Mouse (Mus musculus): ENCODE measurements at regions not wholly inside any gene's neighbourhood (a gene's known extent, or its start where the extent isn't known, plus 50 kb on each side); places are given as distances from the start of the nearest gene placed in this dataset.

- intact Hi-C loops (cut with DNase I) = no loop called here
These were observed 337.9 kb upstream of the Noct start for GRCm38 (mm10) chr3:50886336-50886735.

DNA sequence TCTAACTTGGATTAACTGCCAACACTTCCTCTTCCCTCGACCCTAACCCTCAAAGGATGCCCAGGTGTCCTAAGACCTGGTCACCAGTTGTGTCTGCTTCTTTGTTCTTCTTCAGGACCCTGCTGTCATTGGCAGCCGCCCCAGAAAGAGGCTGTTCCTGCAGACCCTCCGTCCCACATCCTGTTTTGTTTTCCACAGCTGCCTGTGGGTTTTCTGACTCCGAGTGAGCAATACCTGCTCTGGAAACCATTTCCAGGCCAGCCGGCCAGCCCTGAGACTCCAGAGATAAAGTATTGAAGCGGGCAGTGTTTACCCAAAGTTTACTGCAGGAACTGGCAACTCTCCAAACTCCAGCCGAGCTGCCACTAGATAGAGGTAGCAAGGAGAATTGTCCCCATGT lies 337.2 kb upstream of the Noct start:
- intact Hi-C loops (cut with DNase I) = no loop called here

More at GRCm38 (mm10) chr3:50886336-50886735, 337.9 kb upstream of the Noct start:
- no peak for DNase-seq

DNA sequence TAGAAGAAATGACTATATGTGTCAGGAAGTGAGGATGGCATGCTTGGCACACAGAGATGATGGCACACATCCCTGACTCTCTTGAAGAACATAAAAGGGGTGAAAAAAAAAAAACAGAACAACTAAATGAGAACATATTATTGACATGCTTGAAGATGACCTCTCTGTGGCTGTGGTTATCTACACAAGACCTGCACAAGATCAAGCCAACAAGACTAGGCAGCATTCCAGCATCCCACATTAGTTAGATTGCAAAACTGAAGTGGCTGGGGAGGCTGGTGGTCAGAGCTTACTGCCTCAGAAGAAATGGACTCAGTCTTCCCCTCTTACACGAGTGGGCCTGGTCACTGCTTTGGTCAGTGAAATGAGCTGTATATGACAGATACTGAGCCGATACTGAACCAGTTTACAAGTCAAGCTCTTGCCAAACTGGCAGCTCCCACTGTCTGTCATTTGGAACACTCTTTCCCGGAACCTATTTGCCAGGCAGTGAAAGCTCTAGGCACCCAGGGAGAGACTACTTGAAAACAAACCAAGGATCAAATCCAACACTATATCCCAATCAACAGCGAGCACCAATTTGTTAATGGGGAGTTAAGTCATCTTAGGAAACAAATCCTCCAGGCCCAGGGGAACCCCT lies 335.6 kb upstream of the Noct start:
- no peak for DNase-seq
- intact Hi-C loops (cut with DNase I) = no loop called here

More for the DNA sequence above, 337.2 kb upstream of the Noct start:
- no peak for DNase-seq

DNA sequence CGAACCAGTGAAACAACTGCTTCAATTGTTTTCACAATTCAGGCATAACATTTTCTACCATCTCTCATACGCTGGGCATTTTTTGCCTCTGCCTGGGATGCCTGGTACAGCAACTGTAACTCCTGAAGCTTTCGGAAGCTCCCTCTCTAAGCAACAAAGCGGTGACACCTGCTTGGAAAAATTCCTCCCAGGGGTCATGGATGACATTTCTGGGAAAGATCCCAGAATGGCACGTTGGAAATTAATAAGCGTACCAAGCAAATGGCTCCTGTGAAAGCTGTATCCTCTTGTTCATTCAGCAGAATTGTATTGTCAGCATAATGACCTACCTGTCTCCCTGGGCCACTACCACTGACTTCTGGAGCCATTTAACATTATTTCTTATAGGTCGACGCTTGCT lies 333.7 kb upstream of the Noct start:
- no peak for DNase-seq

GRCm38 (mm10) chr3:50898179-50898578 lies 326.1 kb upstream of the Noct start:
- DNase-seq = no peak
- intact Hi-C loops (cut with DNase I) = no loop called here

More for the DNA sequence above, 333.7 kb upstream of the Noct start:
- intact Hi-C loops (cut with DNase I) = no loop called here

DNA sequence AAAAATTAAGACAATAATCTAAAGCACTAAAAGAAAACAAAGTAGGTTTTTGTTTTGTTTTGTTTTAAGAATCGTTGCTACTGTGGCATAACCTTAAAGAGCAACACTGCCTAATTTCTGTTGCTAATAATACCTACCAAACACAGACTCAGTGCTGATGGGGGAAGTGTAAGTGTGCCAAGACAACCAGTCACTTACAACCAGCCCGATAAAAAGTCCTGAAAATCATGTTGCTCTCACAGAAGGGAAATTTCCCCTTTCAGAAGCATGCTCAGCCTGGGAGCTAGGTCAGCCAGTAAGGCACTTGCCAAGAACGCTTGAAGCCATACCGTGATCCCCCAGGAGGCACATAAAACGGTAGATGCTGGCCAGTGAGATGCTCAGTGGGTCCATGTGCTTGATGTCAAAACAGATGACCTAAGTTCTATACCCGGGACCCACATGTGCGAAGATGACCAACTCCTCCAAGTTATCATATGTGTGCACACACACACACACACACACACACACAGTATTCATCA lies 324.4 kb upstream of the Noct start:
- intact Hi-C loops (cut with DNase I) = loop anchor here (5.0 to 10.0 kb wide), 2 partner anchors 518 to 1805 kb away; no protein-coding TSS in a partner anchor
- no peak for DNase-seq

- intact Hi-C loops (cut with DNase I) = loop anchor here (5.0 to 10.0 kb wide), 2 partner anchors 518 to 1806 kb away; no protein-coding TSS in a partner anchor
- DNase-seq = no peak
These were observed 323.7 kb upstream of the Noct start for GRCm38 (mm10) chr3:50900566-50900965.

- no peak for DNase-seq
- intact Hi-C loops (cut with DNase I) = loop anchor here (5.0 to 10.0 kb wide), 2 partner anchors 519 to 1807 kb away; no protein-coding TSS in a partner anchor
These were observed 322.9 kb upstream of the Noct start for GRCm38 (mm10) chr3:50901321-50901720.

GRCm38 (mm10) chr3:50902933-50903332 lies 321.3 kb upstream of the Noct start:
- intact Hi-C loops (cut with DNase I) = loop anchor here (5.0 to 10.0 kb wide), 2 partner anchors 521 to 1808 kb away; no protein-coding TSS in a partner anchor
- DNase-seq = no peak

GRCm38 (mm10) chr3:50904716-50905116 lies 319.5 kb upstream of the Noct start:
- DNase-seq = no peak
- intact Hi-C loops (cut with DNase I) = loop anchor here (5.0 to 10.0 kb wide), 3 partner anchors 218 to 1810 kb away; no protein-coding TSS in a partner anchor

GRCm38 (mm10) chr3:50905274-50905992 lies 318.8 kb upstream of the Noct start:
- intact Hi-C loops (cut with DNase I) = loop anchor here (5.0 to 10.0 kb wide), 2 partner anchors 217 to 1811 kb away; no protein-coding TSS in a partner anchor
- no peak for DNase-seq

- peak; percentile 83 to 89 for DNase-seq
- intact Hi-C loops (cut with DNase I) = loop anchor here (2.0 to 10.0 kb wide), 3 partner anchors 216 to 1811 kb away; no protein-coding TSS in a partner anchor
These were observed 318.0 kb upstream of the Noct start for GRCm38 (mm10) chr3:50905993-50906831.

GRCm38 (mm10) chr3:50912980-50913518 lies 311.2 kb upstream of the Noct start:
- intact Hi-C loops (cut with DNase I) = no loop called here
- no peak for DNase-seq

DNA sequence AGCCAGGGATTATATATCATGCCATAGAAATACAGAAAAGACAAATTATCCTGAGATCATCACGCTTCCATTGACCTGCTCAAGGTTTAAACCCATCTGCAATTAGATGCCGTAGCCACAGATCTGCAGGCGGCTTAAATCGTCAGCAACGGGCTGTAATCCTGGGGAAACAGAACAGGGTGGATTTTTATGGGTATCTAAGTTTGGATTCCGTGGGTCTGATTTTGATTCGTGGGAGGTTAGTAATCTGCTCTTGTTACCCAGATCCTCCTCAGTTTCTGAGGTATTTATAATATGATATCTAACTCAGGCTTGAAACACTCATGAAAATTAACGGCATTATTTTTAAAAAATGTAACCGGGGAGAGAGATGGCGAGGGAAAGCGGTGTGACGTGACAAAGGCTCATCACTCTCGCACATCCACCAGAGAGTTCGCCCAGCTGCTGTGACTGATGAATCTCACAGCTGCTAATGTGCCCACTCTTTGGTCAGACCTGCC lies 309.3 kb upstream of the Noct start:
- DNase-seq = no peak
- intact Hi-C loops (cut with DNase I) = no loop called here

GRCm38 (mm10) chr3:50916305-50916854 lies 307.9 kb upstream of the Noct start:
- no peak for DNase-seq
- intact Hi-C loops (cut with DNase I) = no loop called here

DNA sequence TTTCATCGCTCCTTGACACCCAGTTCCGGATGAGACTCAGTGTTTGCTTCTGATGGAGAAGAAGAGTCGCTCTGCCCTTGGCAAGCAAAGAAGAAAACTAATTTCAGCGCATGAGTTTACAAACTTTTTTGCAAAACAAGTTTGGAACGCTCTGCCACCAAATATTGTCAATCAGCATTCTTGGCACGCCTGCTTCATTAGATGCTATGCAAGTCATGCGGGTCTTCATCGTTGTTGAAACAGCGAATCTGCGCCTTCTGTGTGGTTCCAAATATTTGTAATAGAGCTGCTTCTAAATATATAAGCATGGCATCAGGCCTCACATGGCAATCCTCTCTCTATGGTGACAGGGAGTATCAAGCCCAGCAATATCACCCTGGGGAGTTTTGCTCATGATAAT lies 301.9 kb upstream of the Noct start:
- intact Hi-C loops (cut with DNase I) = no loop called here
- no peak for DNase-seq

DNA sequence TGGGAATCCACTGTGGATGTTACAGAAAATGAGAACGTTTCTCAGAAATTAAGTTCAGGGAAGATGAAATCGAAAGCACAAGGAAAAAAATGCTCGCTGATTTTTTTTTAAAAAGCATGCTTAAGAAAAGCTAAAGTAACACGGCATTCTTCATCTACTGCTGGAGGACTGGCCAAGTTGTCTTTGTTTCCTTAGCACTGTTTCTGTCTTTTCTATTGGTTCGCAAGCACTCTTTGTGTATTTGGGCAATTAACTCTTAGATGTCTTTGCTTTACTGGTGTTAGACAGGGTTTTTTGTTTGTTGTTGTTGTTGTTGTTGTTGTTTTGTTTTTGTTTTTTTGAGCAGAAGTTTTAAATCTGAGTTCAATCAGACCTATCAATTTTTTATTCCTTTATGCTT lies 301.4 kb upstream of the Noct start:
- intact Hi-C loops (cut with DNase I) = no loop called here
- DNase-seq = no peak

DNA sequence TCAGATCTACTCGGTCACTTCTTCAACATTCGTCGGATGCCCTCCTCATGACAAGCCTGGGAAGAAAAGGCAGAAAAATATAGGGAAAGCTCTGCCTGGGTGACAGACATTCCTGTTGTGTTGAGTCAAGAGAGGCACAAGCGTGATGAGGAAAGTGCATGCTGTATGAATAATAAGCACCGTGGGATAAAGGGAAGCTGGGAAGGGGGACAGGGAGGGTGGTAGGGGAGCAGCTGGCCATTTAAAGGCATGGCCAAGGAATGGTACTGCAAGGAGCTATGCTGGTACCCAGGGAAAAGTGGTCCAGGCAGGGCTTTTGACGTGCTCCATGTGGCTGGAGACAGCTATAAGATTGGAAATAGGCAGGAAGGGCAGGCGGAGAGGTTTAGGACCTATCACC lies 300.9 kb upstream of the Noct start:
- DNase-seq = no peak
- intact Hi-C loops (cut with DNase I) = no loop called here

GRCm38 (mm10) chr3:50927318-50927717 lies 296.9 kb upstream of the Noct start:
- intact Hi-C loops (cut with DNase I) = no loop called here
- no peak for DNase-seq

DNA sequence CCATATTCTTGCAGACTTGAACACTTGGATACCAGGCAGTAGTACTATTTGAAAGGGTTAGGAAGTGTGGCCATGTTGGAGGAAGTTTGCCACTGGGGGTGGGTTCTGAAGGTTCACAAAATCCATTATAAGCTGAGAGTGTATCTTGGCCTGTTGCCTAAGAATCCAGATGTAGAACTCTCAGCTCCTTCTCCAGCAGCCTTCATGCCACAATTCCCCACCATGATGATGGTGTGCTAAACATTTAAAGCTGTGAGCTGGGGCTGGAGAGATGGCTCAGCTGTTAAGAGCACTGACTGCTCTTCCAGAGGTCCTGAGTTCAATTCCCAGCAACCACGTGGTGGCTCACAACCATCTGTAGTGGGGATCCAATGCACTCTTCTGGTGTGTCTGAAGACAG lies 295.2 kb upstream of the Noct start:
- intact Hi-C loops (cut with DNase I) = no loop called here
- no peak for DNase-seq
